Mouse (Mus musculus) MN1 (cell line): Measurements from ENCODE around the gene Arnt2.

Experiments
- DNase-seq: peaks from one replicate; pipeline ENCODE4 v3.0.0-alpha.2; 2016; ENCODE audit warnings: low spot score

Arnt2 gene

GRCm38 (mm10) chr7:84409896-84410521 lies at the start of gene Arnt2:
Gene Arnt2 (minus strand): TSS chr7:84410176.
- no peak for DNase-seq

DNA sequence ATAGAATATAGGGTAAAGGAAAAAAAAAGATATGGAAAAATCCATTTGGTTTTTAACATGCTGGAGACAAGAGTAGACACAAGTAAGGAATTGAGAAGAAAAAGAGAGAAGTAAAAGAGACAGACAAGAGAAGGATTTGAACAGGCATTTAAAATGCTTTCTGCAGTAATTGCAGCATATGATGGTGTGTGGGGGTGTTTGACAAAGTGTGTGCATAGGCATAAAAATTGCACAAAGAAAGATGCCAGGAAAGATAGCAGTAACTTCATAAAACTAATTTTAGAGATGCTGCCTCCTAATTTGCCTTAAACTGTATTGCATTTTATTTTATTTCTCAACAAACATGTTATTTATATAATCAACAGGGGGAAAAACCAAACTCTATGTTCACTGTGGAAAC lies 41.7 kb upstream of the Arnt2 start:
- no peak for DNase-seq

GRCm38 (mm10) chr7:84449066-84449465 lies 39.1 kb upstream of the Arnt2 start:
- DNase-seq: no peak

GRCm38 (mm10) chr7:84448512-84448911 lies 38.5 kb upstream of the Arnt2 start:
- no peak for DNase-seq

GRCm38 (mm10) chr7:84447740-84448435 lies 37.9 kb upstream of the Arnt2 start:
- DNase-seq: no peak

DNA sequence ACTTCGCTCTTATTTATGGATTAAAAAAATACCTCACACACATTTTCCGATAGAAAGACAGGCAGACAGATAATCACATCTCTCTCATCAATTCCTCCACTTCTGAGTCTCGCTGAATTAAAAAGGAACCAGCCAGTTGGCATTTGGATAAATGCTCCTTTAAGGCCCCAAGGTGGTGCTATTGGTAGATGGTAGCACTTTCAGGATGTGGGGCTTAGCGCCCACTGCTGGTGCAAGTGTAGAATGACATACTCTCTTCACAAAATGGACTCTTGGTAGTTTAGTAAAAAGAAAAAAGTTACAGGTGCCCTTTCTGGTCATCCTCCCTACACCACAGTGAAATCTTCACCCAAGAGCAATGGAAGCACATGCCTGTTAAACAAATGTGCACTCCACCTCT lies 37.1 kb upstream of the Arnt2 start:
- DNase-seq: peak; percentile 7

GRCm38 (mm10) chr7:84442343-84442911 lies 32.5 kb upstream of the Arnt2 start:
- DNase-seq: no peak

DNA sequence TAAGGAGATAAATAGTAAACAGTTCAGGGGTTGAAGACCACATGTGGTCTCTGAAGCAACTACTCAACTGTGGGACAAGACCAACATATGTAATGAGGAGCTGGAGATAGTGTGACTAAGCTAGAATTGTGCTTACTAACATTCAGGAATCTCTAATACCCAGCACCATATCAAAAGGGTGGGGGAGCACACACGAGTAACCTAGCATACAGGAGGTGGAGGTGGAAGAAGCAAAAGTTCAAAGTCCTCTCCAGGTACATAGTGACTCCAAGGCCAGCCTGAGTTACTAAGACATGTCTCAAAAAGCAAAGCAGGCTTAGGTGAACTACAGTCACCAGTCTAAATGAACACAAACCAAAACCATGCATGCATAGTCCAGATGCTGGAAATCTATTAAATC lies 29.6 kb upstream of the Arnt2 start:
- no peak for DNase-seq

GRCm38 (mm10) chr7:84434901-84435300 lies 24.9 kb upstream of the Arnt2 start:
- DNase-seq: no peak

- DNase-seq: no peak
These were observed 22.2 kb upstream of the Arnt2 start for GRCm38 (mm10) chr7:84432151-84432550.

- no peak for DNase-seq
These were observed 17.2 kb upstream of the Arnt2 start for GRCm38 (mm10) chr7:84427221-84427620.

GRCm38 (mm10) chr7:84424670-84425385 lies 14.9 kb upstream of the Arnt2 start:
- DNase-seq: no peak

- no peak for DNase-seq
These were observed 11.8 kb upstream of the Arnt2 start for GRCm38 (mm10) chr7:84421753-84422152.

- DNase-seq: no peak
These were observed 11.3 kb upstream of the Arnt2 start for GRCm38 (mm10) chr7:84421291-84421665.

DNA sequence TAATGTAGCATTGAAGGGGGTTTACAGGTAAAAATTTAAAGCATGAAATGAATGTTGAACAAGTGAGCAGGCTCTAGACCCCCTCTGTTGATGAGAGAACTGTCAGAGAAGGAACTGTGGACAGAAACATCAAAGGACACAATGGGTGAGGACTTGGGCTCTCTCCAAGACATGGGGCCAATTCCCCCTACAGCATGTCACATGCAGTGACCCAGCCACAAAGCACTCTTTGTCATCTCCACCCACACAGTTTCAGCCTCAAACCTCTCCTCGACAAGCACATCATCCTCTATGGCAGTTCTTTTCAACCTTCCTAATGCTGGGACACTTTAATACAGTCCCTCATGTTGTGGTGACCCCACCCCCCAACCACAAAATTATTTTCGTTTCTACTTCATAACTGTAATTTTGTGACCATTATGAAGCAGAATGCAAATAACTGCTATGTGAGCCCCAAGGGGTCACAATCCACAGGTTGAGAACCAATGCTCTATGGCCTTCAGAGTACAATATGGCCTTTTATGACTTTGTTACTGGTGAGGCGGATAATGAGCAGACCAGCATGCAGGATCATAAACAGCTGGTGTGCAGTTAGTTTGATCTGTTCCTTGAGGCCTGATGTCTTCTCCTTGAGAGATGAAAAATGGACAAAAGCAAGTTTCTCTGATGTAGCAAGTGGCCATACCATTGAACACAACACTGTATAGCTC lies 10.8 kb upstream of the Arnt2 start:
- no peak for DNase-seq

DNA sequence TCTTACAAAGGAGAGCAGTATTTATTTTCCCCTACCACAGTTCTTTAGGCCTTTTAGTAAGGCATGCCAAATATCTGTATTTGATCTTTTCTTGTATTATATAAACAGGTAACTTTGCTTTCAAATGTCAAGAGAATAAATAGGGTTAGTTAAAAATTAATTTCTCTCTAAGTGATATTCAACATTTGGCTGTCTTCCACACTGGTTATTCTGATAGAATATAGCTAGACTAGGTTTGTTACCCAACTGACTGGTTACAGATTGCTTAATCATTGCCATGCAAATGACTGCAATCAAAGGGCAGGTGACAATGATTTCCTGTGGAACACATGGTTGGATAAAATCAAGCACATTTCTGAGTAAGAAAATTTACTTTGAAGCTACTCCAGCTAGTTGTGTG lies 7.5 kb upstream of the Arnt2 start:
- no peak for DNase-seq

DNA sequence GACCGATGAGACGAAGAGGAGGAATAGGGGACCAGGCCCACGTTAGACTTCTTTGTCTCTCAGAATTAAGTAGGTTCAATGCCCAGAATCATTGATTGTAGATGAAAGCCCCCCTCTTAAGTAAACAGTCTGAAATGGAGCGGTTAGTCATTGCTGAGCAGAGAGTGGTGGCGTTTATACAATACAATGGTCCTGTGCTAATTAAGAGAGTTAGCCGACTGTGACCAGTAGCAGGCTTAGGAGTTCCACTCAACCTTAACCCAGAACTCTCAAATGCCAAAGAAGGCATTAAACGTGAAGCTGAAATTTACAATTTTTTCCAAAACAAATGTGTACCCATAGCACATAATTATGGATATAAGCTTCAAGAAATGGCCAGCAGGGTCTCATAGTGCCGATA lies 2.6 kb upstream of the Arnt2 start:
- no peak for DNase-seq

DNA sequence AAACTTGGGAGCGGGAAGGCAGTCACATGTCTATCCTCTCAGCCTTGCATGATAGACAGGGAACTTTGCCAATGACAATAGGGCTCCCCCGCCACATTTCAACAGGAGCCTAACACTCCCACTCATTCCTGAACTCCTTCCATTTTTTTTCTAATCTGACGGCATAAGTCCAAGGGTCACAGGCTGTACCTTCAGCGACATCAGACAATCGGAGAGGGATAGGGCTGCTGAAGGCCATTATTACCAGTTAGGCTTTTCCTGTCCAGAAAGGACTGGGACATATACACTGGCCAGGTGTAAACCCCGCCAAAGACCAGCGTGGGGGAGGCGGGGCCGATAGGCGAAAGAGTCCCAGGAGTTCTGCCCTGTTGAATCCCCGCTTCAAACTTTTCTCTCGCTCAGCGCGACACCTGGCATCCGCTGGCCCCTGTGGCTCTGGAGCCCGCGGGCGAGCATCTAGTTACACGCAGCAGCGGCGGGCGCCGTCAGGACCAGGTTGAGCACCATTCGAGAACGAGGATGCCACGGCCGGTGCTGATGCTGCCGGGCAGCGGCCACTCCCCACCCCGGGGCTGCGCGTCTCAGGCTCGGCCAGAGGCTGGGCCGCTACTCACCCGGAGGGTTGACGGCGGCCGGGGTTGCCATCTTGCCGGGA lies 608 bp downstream of the Arnt2 start:
- no peak for DNase-seq

DNA sequence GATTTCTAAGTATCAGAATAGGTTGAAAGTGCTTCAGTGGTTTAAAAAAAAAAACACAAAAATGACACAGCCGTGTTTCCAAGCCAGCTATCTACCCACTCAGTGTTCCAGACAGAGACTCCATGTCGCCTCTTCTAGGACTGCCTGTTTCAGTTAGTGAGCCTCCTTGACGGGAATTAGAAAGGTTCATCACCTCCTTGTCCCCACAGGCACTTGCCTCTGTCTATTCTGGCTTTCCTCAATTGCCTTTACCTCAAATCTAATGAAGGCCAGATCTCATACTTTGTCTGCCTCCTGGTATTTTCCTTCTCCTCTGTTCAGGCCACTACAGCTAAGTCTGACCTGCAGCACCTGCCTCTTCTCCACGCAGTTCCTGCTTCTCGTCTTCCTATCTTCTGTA lies 1.7 kb downstream of the Arnt2 start:
- no peak for DNase-seq

DNA sequence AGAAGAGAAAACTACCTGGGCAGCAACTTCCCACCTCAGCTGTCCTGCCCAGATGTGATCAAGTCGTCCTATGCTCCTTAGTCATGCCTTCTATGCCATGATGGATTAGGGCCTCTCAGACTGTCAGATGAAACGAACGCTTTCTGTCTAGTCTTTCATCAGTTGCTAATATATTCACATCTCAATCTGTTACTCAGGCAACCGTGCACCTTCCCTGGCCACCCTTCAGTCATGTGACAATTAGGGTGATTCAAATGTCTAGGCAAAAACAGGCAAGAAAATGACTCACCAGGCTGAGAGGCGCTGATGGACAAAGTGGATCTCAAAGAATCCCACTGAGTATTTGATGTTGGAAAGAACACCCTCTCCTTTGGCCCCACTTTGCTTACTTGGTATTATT lies 6.6 kb downstream of the Arnt2 start:
- no peak for DNase-seq

DNA sequence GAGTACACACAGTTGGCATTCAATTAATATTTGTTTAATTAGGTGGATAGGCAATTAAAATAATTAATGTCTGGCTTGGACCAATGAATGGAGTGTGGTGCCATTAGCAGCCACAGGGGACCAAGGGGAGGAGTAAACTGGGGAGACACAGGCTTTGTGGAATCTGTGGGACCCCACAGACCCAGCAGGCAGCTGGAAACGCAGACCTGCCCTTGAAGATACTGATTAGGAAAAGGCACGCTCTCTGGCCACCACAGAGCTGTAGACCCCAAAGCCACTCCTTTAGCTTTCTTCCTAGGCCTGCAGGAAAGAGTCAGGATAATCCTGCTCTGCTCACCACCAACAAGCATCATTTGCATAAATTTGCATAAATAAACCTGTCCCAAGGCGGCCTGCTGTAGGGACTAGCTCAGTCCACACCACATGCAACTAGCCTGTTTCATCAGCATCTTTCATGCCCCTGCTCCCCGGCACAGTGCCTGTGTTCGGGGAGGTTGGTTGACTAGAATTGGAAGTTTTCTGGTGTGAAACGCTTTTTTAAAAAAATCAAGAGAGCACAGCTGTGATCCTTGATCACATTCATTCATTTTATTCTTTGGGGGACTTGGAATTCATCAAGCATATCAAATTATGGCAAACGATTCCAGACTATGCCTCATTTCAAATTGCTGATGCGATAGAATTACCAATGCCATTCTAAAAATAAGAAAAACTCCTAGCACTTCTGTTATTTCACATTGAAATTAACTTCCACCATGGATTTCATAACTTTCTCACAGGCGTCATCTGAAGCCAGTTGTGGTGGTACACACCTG lies 8.1 kb downstream of the Arnt2 start:
- DNase-seq: no peak
